Mouse (Mus musculus): ENCODE measurements around the gene Gltpd2.

DNA sequence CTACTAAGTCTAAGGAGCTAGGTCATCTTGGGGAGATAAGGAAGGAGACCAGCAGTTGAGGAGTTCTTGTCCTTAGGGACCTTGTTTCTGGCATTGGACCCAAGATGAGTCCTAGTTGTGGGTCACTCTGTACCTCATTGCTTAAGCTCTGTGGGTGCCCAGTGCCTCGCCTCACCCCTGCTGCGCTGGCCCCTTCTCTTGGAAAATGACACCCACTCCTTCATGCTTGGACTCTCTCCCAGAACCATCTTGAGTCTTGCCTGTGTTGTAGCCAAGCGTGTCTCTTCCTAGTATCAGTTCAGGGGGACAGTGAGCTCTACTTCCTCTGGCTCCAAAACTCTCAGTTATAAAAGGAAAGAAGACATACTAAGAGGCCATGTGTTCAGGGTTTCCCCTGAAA lies 29.9 kb upstream of the Gltpd2 start:
- TF ChIP-seq GATA1 (IDR thresholded peaks at IDR 0.05; ENCODE audit: borderline replicate concordance, low read length) (no peak), FLI1 (IDR thresholded peaks at IDR 0.05; ENCODE audit: low read length) (no peak)
